Mouse (Mus musculus): Measurements from ENCODE around the gene Gad2.
"Not testable (repeated sequence)": the region's sequence is repeated elsewhere in the genome, so short reads cannot be mapped to it uniquely, and the experiment has no call there.

Gad2 gene

DNA sequence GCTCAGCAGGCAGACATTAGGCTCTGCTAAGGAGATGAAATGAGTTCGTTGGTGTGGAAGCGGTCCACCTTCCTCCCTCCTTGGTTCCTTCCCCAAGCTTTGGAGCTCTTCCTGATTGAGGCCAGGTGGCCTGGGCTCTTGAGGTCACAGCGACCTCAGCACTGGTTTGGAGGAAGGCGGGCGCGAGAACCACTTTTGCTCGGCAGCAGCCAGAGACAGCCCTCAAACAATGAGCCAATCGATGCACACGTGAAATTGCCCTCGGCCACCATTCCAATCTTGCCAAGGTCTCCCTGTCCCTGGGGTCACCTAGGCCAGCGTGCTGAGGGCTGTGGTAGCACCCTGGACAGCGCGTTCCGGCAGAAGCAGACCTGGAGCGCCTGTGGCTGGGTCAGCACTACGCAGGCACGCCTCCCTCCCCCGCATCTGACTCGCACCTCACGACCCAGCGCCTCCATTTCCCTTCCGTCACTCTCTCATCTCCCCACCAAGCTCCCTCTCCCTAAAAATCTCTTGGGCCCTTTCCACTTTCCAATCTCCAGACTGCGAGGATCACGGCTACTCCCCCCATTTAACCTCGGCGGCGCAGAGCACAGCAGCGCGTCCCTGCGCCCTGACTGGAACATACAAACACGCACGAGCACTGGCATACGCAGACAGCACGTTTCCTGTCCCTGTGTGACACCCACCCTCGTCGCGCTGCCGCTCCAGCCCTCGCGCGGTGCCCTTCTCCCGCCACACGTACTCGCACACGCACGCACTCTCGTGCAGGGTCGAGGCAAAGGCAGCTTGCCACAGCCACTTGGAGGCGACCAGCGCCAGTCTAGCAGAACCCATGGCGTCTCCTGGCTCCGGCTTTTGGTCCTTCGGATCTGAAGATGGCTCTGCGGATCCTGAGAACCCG, at the start of gene Gad2:
Gene Gad2 (plus strand): TSS at position 378 of the 904 bp plus-strand sequence.
- DNase-seq (ENCODE audit: low spot score in 2 of 2) = no peak

- not testable (repeated sequence) for DNase-seq (ENCODE audit: low spot score in 2 of 2)
These were observed 34.4 kb upstream of the Gad2 start for GRCm38 (mm10) chr2:22587469-22588169.

GRCm38 (mm10) chr2:22588170-22588541, 33.8 kb upstream of the Gad2 start:
- not testable (repeated sequence) for DNase-seq (ENCODE audit: low spot score in 2 of 2)

GRCm38 (mm10) chr2:22588673-22589381, 33.2 kb upstream of the Gad2 start:
- not testable (repeated sequence) for DNase-seq (ENCODE audit: low spot score in 2 of 2)

- not testable (repeated sequence) for DNase-seq (ENCODE audit: low spot score in 2 of 2)
These were observed 32.4 kb upstream of the Gad2 start for GRCm38 (mm10) chr2:22589382-22590205.

- DNase-seq (ENCODE audit: low spot score in 2 of 2) = no peak
These were observed 31.9 kb upstream of the Gad2 start for GRCm38 (mm10) chr2:22590206-22590490.

GRCm38 (mm10) chr2:22617951-22618350, 4.1 kb upstream of the Gad2 start:
- DNase-seq (ENCODE audit: low spot score in 2 of 2) = no peak

GRCm38 (mm10) chr2:22619416-22619815, 2.6 kb upstream of the Gad2 start:
- DNase-seq (ENCODE audit: low spot score in 2 of 2) = no peak

DNA sequence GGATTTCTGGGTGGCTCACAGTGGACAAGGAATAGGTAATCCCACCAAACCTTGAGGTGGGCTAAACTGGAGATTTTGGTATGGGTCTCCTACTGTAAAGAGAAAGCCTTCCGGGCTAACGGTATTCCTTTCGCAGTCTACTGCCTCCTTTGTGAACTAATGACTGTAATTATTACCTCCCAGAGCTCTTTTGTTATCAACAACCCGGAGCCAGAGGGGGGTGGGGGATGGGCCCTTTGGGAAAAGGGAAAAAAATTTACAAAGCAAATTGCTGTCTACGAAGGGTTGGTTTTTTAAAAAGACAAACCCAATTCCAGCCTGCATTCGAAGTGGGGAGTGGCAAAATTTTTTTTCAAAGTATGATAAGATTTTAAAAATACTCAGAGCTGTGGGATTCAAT, 2.0 kb upstream of the Gad2 start:
- DNase-seq (ENCODE audit: low spot score in 2 of 2) = no peak

GRCm38 (mm10) chr2:22620534-22620933, 1.5 kb upstream of the Gad2 start:
- DNase-seq (ENCODE audit: low spot score in 2 of 2) = no peak

DNA sequence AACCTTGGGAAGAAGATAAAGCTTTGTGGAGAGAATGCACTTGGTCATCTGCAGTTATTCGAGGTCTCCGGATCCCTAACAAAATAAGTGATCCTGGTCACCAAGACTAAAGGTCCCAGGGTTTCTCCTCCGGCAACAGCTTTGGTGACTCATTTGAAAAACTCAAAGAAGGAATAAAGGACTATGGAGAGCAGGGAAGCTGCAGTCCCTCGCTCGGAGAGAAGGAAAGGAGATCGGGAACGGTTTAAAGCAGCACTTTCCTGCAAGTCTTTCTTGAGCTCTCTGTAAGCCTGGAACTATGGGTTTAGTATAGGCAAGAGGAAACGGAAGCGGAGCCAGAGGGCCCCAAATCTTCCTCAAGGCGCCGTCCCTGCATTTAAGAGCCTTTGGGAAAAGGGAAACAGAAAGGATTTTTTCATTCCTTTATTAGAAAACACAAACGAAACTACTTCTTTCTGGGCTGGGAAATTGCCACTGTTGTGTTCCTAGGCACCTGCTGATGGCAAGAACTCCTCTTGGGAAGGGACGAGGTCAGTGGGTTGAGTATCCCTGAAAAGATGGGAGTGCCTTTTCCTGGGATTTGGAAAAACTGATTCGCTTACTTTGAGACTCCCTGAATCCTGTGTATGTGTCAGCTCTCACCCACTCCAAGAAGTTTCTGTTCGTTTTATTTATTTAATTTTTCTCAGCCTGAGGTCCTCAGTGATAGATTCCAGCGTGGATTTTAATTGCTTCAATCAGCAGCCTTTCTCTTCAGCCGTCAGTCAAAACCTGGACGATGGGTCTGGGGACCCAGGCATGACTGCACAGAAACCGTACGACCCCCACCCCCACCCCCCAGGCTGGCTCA, 802 bp upstream of the Gad2 start:
- DNase-seq (ENCODE audit: low spot score in 2 of 2) = no peak

DNA sequence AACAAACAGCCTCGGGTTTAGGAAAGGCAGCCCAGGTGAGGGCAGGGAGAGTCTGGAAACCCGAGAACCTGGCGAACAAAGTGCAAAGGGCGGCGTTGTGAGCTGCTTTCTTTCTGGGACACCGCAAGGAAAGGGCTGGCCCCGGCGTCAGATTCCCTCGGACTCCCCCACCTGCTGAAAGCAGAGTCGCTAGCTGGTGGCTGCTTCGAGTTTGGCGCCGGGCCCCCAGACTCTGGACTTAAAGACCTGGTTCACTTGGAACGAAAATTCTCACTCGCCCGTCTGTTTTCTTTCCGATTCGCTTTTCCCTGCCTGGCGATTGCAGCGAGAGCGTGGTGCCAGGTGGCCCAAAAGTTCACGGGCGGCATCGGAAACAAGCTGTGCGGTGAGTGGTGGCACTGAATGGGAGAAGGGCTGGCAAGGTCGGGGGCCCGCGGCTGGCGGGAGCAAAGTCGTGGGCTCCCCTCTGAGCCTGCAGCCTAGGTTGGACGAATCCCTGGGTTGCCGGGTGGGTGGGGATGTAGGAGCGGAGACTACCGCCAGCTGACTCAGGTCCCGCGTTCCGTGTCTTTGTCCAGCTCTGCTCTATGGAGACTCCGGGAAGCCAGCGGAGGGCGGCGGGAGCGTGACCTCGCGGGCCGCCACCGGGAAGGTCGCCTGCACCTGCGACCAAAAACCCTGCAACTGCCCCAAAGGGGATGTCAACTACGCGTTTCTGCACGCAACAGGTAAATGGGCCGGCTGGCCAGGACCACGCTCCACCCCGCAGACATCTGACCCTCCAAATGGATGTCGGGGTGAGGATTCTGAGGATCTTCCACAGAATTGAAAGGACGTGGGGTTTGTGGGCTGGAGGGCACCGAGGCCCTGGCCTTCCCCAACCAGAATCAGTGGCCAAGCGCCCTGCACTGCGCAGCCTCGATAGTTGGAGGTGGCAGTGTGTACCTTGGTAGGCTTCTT, 1.4 kb downstream of the Gad2 start:
- DNase-seq (ENCODE audit: low spot score in 2 of 2) = no peak

DNA sequence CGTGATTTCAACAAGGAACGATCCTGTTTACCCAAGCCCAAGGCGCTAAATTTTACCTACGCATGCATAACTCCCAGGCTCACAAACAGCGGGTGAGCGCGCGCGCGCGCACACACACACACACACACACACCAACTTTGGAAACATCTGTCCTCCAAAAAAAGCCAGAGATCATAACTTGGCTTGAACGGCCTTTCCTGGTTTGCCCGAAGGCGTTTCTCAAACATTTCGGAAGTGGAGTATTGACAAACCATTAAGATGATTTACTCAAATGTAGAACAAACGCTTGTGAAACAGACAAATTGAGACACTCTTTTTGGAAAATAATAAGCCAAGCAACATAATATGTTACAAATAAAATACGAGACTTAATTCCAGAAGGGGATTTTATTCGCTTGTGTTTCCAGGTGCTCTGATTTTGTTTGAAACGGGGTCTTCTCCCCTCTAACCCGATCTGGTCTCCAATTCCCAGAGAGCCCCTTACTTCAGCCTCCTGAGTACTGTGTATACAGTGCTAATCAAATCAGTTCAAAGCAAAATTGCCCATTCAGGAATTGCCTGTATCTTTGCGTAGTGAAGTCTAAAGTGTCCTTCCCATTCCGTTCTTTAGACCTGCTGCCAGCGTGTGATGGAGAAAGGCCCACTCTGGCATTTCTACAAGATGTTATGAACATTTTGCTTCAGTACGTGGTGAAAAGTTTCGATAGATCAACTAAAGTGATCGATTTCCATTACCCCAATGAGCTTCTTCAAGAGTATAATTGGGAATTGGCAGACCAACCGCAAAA, 2.4 kb downstream of the Gad2 start:
- no peak for DNase-seq (ENCODE audit: low spot score in 2 of 2)

GRCm38 (mm10) chr2:22625096-22625960, 3.3 kb downstream of the Gad2 start:
- no peak for DNase-seq (ENCODE audit: low spot score in 2 of 2)

- DNase-seq (ENCODE audit: low spot score in 2 of 2) = no peak
These were observed 5.2 kb downstream of the Gad2 start for GRCm38 (mm10) chr2:22627147-22627666.

- no peak for DNase-seq (ENCODE audit: low spot score in 2 of 2)
These were observed 5.9 kb downstream of the Gad2 start for GRCm38 (mm10) chr2:22627819-22628432.

GRCm38 (mm10) chr2:22634766-22635165, 12.8 kb downstream of the Gad2 start:
- DNase-seq (ENCODE audit: low spot score in 2 of 2) = no peak

Data from urinary bladder, postnatal 4 days (tissue).